ENCODE assay signal across 8 mouse cellular contexts in the genomic region with DNA sequence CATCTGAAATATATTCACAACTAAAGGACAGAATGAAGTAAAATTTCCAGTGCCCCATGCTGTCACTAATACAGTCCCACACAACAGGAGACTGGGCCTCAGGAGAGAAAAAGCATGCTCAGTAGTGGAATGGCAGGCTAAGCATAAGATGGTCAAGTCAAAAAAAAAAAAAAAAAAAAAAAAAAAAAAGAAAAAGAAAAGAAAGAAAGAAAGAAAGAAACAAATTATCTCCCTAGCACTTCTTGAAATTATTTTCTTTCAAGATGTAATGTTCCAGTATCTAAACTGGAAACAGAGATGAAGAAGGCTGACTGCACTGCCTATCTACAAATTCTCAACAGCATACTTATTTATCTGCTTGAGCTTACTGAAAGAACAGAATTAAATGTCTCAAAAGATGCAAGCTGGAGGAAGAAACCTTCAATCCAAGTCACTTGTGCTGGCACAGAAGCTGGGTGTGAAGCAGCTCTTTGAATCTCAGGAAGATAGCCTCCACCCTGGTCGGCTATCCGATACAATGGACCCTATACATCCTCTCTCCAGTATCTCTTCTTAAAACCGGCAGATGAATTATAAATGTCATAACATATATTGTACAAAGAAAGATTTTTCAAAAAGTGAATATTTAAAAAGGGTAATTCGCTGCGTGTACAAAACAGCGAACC. TPM values are rescaled to one million over a fixed set of nuclear protein-coding genes. Genes with fewer than 3 reads are reported as not detected.
DNase-seq lines count a peak whose midpoint lies in the region; ATAC-seq and TF ChIP-seq lines count a peak whose summit lies in the region.

No protein-coding gene starts in this region.

- DNase-seq in kidney, postnatal 14 days, result no peak
- DNase-seq in hindbrain, postnatal 0 days (ENCODE audit: low spot score), result no peak
- no peak for DNase-seq in midbrain, postnatal 0 days (ENCODE audit: low spot score)
- no peak for DNase-seq in right cerebral cortex, postnatal 4 days
- no peak for DNase-seq in testis, postnatal 14 days (ENCODE audit: low spot score)

- H3K36me3 ChIP-seq in kidney, embryonic 16.5 days (ENCODE audit: insufficient read depth, low read length), result no peaks in the 10 kb centered on the region
- no peaks in the 10 kb centered on the region for H3K36me3 ChIP-seq in hindbrain, postnatal 0 days (ENCODE audit: insufficient read depth, low read length)
- H3K36me3 ChIP-seq in midbrain, postnatal 0 days (ENCODE audit: insufficient read depth, low read length), result no peaks in the 10 kb centered on the region

- H3K27ac ChIP-seq in kidney, embryonic 16.5 days (ENCODE audit: low read length), result no peak overlapping the region
- H3K27ac ChIP-seq in brown adipose tissue, adult 24 weeks (replicated peaks; ENCODE audit: low read depth, low read length), result no peak overlapping the region
- H3K27ac ChIP-seq in hindbrain, postnatal 0 days, result no peak overlapping the region
- H3K27ac ChIP-seq in midbrain, postnatal 0 days (ENCODE audit: low read depth, low read length), result no peak overlapping the region

- H3K9me3 ChIP-seq in kidney, embryonic 16.5 days (ENCODE audit: low read length), result no peaks in the 10 kb centered on the region
- H3K9me3 ChIP-seq in hindbrain, postnatal 0 days (ENCODE audit: low read length), result no peaks in the 10 kb centered on the region
- H3K9me3 ChIP-seq in midbrain, postnatal 0 days (ENCODE audit: low read length), result no peaks in the 10 kb centered on the region

- no peaks in the 10 kb centered on the region for H3K27me3 ChIP-seq in kidney, embryonic 16.5 days (ENCODE audit: insufficient read depth, low read length)
- H3K27me3 ChIP-seq in hindbrain, postnatal 0 days (ENCODE audit: insufficient read depth, low read length), result no peaks in the 10 kb centered on the region
- no peaks in the 10 kb centered on the region for H3K27me3 ChIP-seq in midbrain, postnatal 0 days (ENCODE audit: insufficient read depth, low read length)

- no peak for TF ChIP-seq CTCF in hindbrain, postnatal 0 days (IDR thresholded peaks at IDR 0.05; ENCODE audit: low read depth)
- no peak for TF ChIP-seq CTCF in midbrain, postnatal 0 days (IDR thresholded peaks at IDR 0.05)

- no peak for ATAC-seq in kidney, embryonic 16.5 days (ENCODE audit: low FRiP score, low TSS enrichment)
- ATAC-seq in hindbrain, postnatal 0 days, result no peak
- ATAC-seq in midbrain, postnatal 0 days (ENCODE audit: low FRiP score), result no peak
- no peak for ATAC-seq in frontal cortex, adult (ENCODE audit: low TSS enrichment)

- H3K4me3 ChIP-seq in kidney, embryonic 16.5 days (ENCODE audit: low read length), result peak overlapping the region; percentile 91
- H3K4me3 ChIP-seq in brown adipose tissue, adult 24 weeks (ENCODE audit: insufficient read depth, low read depth, low read length), result peak overlapping the region; percentile 28
- peak overlapping the region; percentile 62 for H3K4me3 ChIP-seq in hindbrain, postnatal 0 days (ENCODE audit: low read length)
- H3K4me3 ChIP-seq in midbrain, postnatal 0 days (ENCODE audit: low read depth, low read length), result peak overlapping the region; percentile 79

- WGBS in kidney, embryonic 16.5 days, result 16% methylated on average over 6 of the region's 6 CpGs
- 10% methylated on average over 6 of the region's 6 CpGs for WGBS in hindbrain, postnatal 0 days
- 11% methylated on average over 6 of the region's 6 CpGs for WGBS in midbrain, postnatal 0 days

- peak overlapping the region; percentile 80 for H3K4me2 ChIP-seq in kidney, embryonic 16.5 days (replicated peaks; ENCODE audit: low read depth, low read length)
- peak overlapping the region; percentile 63 for H3K4me2 ChIP-seq in hindbrain, postnatal 0 days (ENCODE audit: low read depth, low read length)
- peak overlapping the region; percentile 88 for H3K4me2 ChIP-seq in midbrain, postnatal 0 days (ENCODE audit: low read depth, low read length, poor library complexity, severe bottlenecking)

- H3K4me1 ChIP-seq in kidney, embryonic 16.5 days (ENCODE audit: insufficient read depth, low read length), result peaks cover 10% of the 10 kb centered on the region
- H3K4me1 ChIP-seq in brown adipose tissue, adult 24 weeks (ENCODE audit: control insufficient read depth, insufficient read depth, insufficient read length, low read length), result peaks cover 14% of the 10 kb centered on the region
- H3K4me1 ChIP-seq in hindbrain, postnatal 0 days (ENCODE audit: insufficient read depth, low read length), result no peaks in the 10 kb centered on the region
- peaks cover 3% of the 10 kb centered on the region; the same call in 1 of the 2 replicates for H3K4me1 ChIP-seq in midbrain, postnatal 0 days (ENCODE audit: insufficient read depth, low read length)

- peak overlapping the region; percentile 61 for H3K9ac ChIP-seq in kidney, embryonic 16.5 days (replicated peaks; ENCODE audit: low read length)
- H3K9ac ChIP-seq in hindbrain, postnatal 0 days (replicated peaks; ENCODE audit: low read length), result 0 out of 2 replicates have a peak overlapping the region, but pooled peaks have one; percentile 83
- H3K9ac ChIP-seq in midbrain, postnatal 0 days (replicated peaks; ENCODE audit: low read length, poor library complexity, severe bottlenecking), result 0 out of 2 replicates have a peak overlapping the region, but pooled peaks have one; percentile 77

RNA-seq across cellular contexts. Expression of gene Nab1, which starts 1.6 kb away (rescaled TPM):
- 11.1 and 15.7 TPM in 2 replicates for polyA plus RNA-seq in kidney, embryonic 16.5 days (2015; fragmentation: Nextera tagmentation; extraction: Ambion mirVana)
- 30.9 and 40.9 TPM in 2 replicates for polyA plus RNA-seq in brown adipose tissue, adult 24 weeks (2012; ENCODE audit: insufficient read depth, insufficient read length, missing spikeins)
- total RNA-seq in hindbrain, postnatal 0 days (2014; rRNA removed), result 15.7 and 15.8 TPM in 2 replicates
- 9.8 TPM in 2 replicates for polyA plus RNA-seq in hindbrain, postnatal 0 days (2015; fragmentation: Nextera tagmentation; extraction: Ambion mirVana)
- total RNA-seq in midbrain, postnatal 0 days (2014; rRNA removed), result 11.0 and 14.5 TPM in 2 replicates
- polyA plus RNA-seq in midbrain, postnatal 0 days (2015; fragmentation: Nextera tagmentation; extraction: Ambion mirVana), result 4.9 and 5.9 TPM in 2 replicates

Comparison
In these comparisons a context has a peak if more than half of its experiments do, and no peak if none do; other contexts are left out.
1. H3K4me3 ChIP-seq: peak in every context shown above with its lines; median percentile 91 in kidney, embryonic 16.5 days; 79 in midbrain, postnatal 0 days; 62 in hindbrain, postnatal 0 days; 28 in brown adipose tissue, adult 24 weeks.